Mouse (Mus musculus): ENCODE results near the gene H2-DMb2. TPM values are rescaled to one million over a fixed set of nuclear protein-coding genes. Genes with fewer than 3 reads are reported as not detected.

H2-DMb2 gene
- polyA plus RNA-seq (2015; fragmentation: Nextera tagmentation; extraction: Ambion mirVana), result 0.25 and 0.28 TPM in 2 replicates

DNA sequence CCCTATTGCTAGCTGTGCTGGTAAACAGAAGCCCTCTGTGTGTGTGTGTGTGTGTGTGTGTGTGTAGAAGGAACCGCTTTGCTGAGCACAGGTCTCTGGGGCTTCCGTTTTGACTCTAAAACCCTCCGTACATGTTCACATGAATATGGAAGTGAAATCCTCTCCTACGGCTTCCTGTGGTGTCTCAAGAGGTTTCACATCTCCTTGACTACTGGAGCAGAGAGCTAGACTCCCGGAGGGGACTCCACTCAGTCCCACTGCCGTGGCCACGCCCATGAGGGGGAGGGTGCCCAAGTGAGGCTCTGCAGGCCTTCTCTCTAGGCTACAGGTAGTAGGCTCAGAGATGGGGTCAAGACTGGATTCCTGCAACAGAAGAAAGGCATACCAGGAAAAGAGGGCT is at the start of gene H2-DMb2:
Gene H2-DMb2, plus strand, starts transcription at position 275 of the 400 bp plus-strand sequence.
- 30% methylated on average over 7 of the region's 7 CpGs for WGBS
- H3K36me3 ChIP-seq (ENCODE audit: control insufficient read depth, insufficient read depth, low read length), result no peaks in the 10 kb centered on the region
- H3K27me3 ChIP-seq (replicated peaks; ENCODE audit: control insufficient read depth, insufficient read depth, low read length), result peaks cover 28% of the 10 kb centered on the region
- H3K4me2 ChIP-seq (ENCODE audit: low read length), result no peak within 1 kb of the TSS
- H3K9me3 ChIP-seq (ENCODE audit: control insufficient read depth, low read length), result no peaks in the 10 kb centered on the region
- H3K4me3 ChIP-seq (ENCODE audit: low read length), result no peak within 1 kb of the TSS
- no peak for ATAC-seq
- H3K9ac ChIP-seq (ENCODE audit: low read depth, low read length), result no peak within 1 kb of the TSS
- peaks cover 12% of the 10 kb centered on the region for H3K4me1 ChIP-seq (ENCODE audit: control insufficient read depth, insufficient read depth, low read depth, low read length)
- no peak within 1 kb of the TSS for H3K27ac ChIP-seq (ENCODE audit: low read depth, low read length)

- no peak overlapping the region for H3K4me2 ChIP-seq (ENCODE audit: low read length)
- no peak overlapping the region for H3K4me3 ChIP-seq (ENCODE audit: low read length)
- no peaks in the 10 kb centered on the region for H3K9me3 ChIP-seq (ENCODE audit: control insufficient read depth, low read length)
- 87% methylated on average over 27 of the region's 27 CpGs for WGBS
- no peak for ATAC-seq
- H3K36me3 ChIP-seq (ENCODE audit: control insufficient read depth, insufficient read depth, low read length), result no peaks in the 10 kb centered on the region
- H3K4me1 ChIP-seq (ENCODE audit: control insufficient read depth, insufficient read depth, low read depth, low read length), result no peaks in the 10 kb centered on the region
- H3K9ac ChIP-seq (ENCODE audit: low read depth, low read length), result no peak overlapping the region
- H3K27ac ChIP-seq (ENCODE audit: low read depth, low read length), result no peak overlapping the region
- H3K27me3 ChIP-seq (replicated peaks; ENCODE audit: control insufficient read depth, insufficient read depth, low read length), result no peaks in the 10 kb centered on the region
Observed at GRCm38 (mm10) chr17:34094283-34095035, 48.6 kb upstream of the H2-DMb2 start.

GRCm38 (mm10) chr17:34096497-34097010 is 46.6 kb upstream of the H2-DMb2 start:
- Histone ChIP-seq H3K4me2 (ENCODE audit: low read length) (no peak overlapping the region), H3K27me3 (replicated peaks; ENCODE audit: control insufficient read depth, insufficient read depth, low read length) (no peaks in the 10 kb centered on the region), H3K4me1 (ENCODE audit: control insufficient read depth, insufficient read depth, low read depth, low read length) (peaks cover under 1% of the 10 kb centered on the region; the same call in 1 of the 2 replicates), H3K9me3 (ENCODE audit: control insufficient read depth, low read length) (no peaks in the 10 kb centered on the region), H3K4me3 (ENCODE audit: low read length) (no peak overlapping the region), H3K9ac (ENCODE audit: low read depth, low read length) (no peak overlapping the region), H3K36me3 (ENCODE audit: control insufficient read depth, insufficient read depth, low read length) (no peaks in the 10 kb centered on the region), H3K27ac (ENCODE audit: low read depth, low read length) (no peak overlapping the region)
- ATAC-seq, result no peak
- WGBS, result 68% methylated on average over 3 of the region's 3 CpGs

DNA sequence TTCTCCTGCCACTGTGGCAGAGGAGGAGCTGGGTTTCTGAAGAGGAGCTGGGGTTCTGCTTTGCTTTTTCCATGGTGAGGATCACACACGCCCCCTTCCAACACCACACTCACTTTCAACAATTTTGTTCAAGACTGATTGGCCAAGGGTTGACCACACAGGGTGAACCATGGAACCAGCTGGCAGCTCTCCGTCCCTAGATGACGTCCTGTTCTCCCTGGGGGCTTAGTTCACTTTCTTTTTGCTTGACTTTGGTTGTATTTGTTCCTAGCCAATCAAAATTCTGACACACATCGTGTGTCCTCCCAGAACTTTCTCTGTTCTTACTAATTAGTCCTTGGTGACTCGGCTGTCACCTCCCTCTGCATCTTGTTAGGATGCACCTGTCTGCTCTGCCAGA is 45.8 kb upstream of the H2-DMb2 start:
- Histone ChIP-seq H3K27me3 (replicated peaks; ENCODE audit: control insufficient read depth, insufficient read depth, low read length) (no peaks in the 10 kb centered on the region), H3K4me2 (ENCODE audit: low read length) (no peak overlapping the region), H3K9me3 (ENCODE audit: control insufficient read depth, low read length) (no peaks in the 10 kb centered on the region), H3K4me1 (ENCODE audit: control insufficient read depth, insufficient read depth, low read depth, low read length) (peaks cover 2% of the 10 kb centered on the region; the same call in 1 of the 2 replicates), H3K4me3 (ENCODE audit: low read length) (no peak overlapping the region), H3K9ac (ENCODE audit: low read depth, low read length) (no peak overlapping the region), H3K36me3 (ENCODE audit: control insufficient read depth, insufficient read depth, low read length) (no peaks in the 10 kb centered on the region), H3K27ac (ENCODE audit: low read depth, low read length) (no peak overlapping the region)
- ATAC-seq, result no peak
- WGBS, result 73% methylated on average over 5 of the region's 5 CpGs

GRCm38 (mm10) chr17:34098709-34099479 is 44.2 kb upstream of the H2-DMb2 start:
- peaks cover 2% of the 10 kb centered on the region; the same call in 1 of the 2 replicates for H3K4me1 ChIP-seq (ENCODE audit: control insufficient read depth, insufficient read depth, low read depth, low read length)
- no peak for ATAC-seq
- no peak overlapping the region for H3K4me2 ChIP-seq (ENCODE audit: low read length)
- no peak overlapping the region for H3K4me3 ChIP-seq (ENCODE audit: low read length)
- H3K9me3 ChIP-seq (ENCODE audit: control insufficient read depth, low read length), result no peaks in the 10 kb centered on the region
- no peak overlapping the region for H3K9ac ChIP-seq (ENCODE audit: low read depth, low read length)
- no peaks in the 10 kb centered on the region for H3K36me3 ChIP-seq (ENCODE audit: control insufficient read depth, insufficient read depth, low read length)
- WGBS, result 66% methylated on average over 10 of the region's 10 CpGs
- H3K27ac ChIP-seq (ENCODE audit: low read depth, low read length), result no peak overlapping the region
- no peaks in the 10 kb centered on the region for H3K27me3 ChIP-seq (replicated peaks; ENCODE audit: control insufficient read depth, insufficient read depth, low read length)

GRCm38 (mm10) chr17:34099531-34099930 is 43.6 kb upstream of the H2-DMb2 start:
- H3K4me1 ChIP-seq (ENCODE audit: control insufficient read depth, insufficient read depth, low read depth, low read length), result peaks cover 2% of the 10 kb centered on the region; the same call in 1 of the 2 replicates
- WGBS, result 44% methylated on average over 5 of the region's 5 CpGs
- no peak overlapping the region for H3K27ac ChIP-seq (ENCODE audit: low read depth, low read length)
- H3K9ac ChIP-seq (ENCODE audit: low read depth, low read length), result no peak overlapping the region
- H3K27me3 ChIP-seq (replicated peaks; ENCODE audit: control insufficient read depth, insufficient read depth, low read length), result no peaks in the 10 kb centered on the region
- H3K4me3 ChIP-seq (ENCODE audit: low read length), result no peak overlapping the region
- no peaks in the 10 kb centered on the region for H3K36me3 ChIP-seq (ENCODE audit: control insufficient read depth, insufficient read depth, low read length)
- ATAC-seq, result no peak
- no peak overlapping the region for H3K4me2 ChIP-seq (ENCODE audit: low read length)
- no peaks in the 10 kb centered on the region for H3K9me3 ChIP-seq (ENCODE audit: control insufficient read depth, low read length)

GRCm38 (mm10) chr17:34101185-34101584 is 41.9 kb upstream of the H2-DMb2 start:
- peaks cover 2% of the 10 kb centered on the region; the same call in 1 of the 2 replicates for H3K4me1 ChIP-seq (ENCODE audit: control insufficient read depth, insufficient read depth, low read depth, low read length)
- H3K9me3 ChIP-seq (ENCODE audit: control insufficient read depth, low read length), result peaks cover 2% of the 10 kb centered on the region; the same call in 1 of the 2 replicates
- ATAC-seq, result peak; percentile 6; the same call in 1 of the 2 replicates
- no peak overlapping the region for H3K27ac ChIP-seq (ENCODE audit: low read depth, low read length)
- no peak overlapping the region for H3K9ac ChIP-seq (ENCODE audit: low read depth, low read length)
- no peaks in the 10 kb centered on the region for H3K36me3 ChIP-seq (ENCODE audit: control insufficient read depth, insufficient read depth, low read length)
- 32% methylated on average over 5 of the region's 5 CpGs for WGBS
- H3K4me2 ChIP-seq (ENCODE audit: low read length), result no peak overlapping the region; the same call in 1 of the 2 replicates
- H3K27me3 ChIP-seq (replicated peaks; ENCODE audit: control insufficient read depth, insufficient read depth, low read length), result no peaks in the 10 kb centered on the region
- H3K4me3 ChIP-seq (ENCODE audit: low read length), result no peak overlapping the region

DNA sequence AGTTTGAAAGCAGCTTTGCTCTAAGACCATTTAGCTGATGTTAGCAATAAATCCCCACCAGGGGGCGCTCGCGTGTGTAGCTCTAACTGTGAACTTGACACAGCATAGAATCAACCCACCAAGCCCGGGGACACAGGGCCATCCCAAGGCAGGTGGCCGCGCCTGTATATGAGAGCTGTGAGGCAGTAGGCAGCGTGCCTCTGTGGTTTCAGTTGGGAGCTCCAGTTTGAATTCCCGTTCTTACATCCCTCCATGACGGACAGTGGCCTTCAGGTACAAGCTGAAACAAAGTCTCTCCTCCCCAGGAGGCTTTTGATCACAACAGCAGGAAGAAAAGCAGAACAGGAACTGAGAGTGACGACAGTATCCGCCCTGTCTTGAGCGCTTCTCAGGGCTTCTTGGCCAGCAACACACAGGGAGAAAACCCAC is 41.5 kb upstream of the H2-DMb2 start:
- 7% methylated on average over 12 of the region's 12 CpGs for WGBS
- H3K27me3 ChIP-seq (replicated peaks; ENCODE audit: control insufficient read depth, insufficient read depth, low read length), result no peaks in the 10 kb centered on the region
- H3K4me3 ChIP-seq (ENCODE audit: low read length), result peak overlapping the region; percentile 17; the same call in 1 of the 2 replicates
- no peak overlapping the region for H3K27ac ChIP-seq (ENCODE audit: low read depth, low read length)
- H3K36me3 ChIP-seq (ENCODE audit: control insufficient read depth, insufficient read depth, low read length), result no peaks in the 10 kb centered on the region
- peaks cover 2% of the 10 kb centered on the region; the same call in 1 of the 2 replicates for H3K9me3 ChIP-seq (ENCODE audit: control insufficient read depth, low read length)
- peak overlapping the region; percentile 48 for H3K4me2 ChIP-seq (ENCODE audit: low read length)
- H3K4me1 ChIP-seq (ENCODE audit: control insufficient read depth, insufficient read depth, low read depth, low read length), result peaks cover 2% of the 10 kb centered on the region; the same call in 1 of the 2 replicates
- peak; percentile 85 for ATAC-seq
- no peak overlapping the region for H3K9ac ChIP-seq (ENCODE audit: low read depth, low read length)

- Histone ChIP-seq H3K36me3 (ENCODE audit: control insufficient read depth, insufficient read depth, low read length) (no peaks in the 10 kb centered on the region), H3K9ac (ENCODE audit: low read depth, low read length) (no peak overlapping the region), H3K4me2 (ENCODE audit: low read length) (no peak overlapping the region), H3K4me1 (ENCODE audit: control insufficient read depth, insufficient read depth, low read depth, low read length) (peaks cover 2% of the 10 kb centered on the region; the same call in 1 of the 2 replicates), H3K27me3 (replicated peaks; ENCODE audit: control insufficient read depth, insufficient read depth, low read length) (no peaks in the 10 kb centered on the region), H3K27ac (ENCODE audit: low read depth, low read length) (no peak overlapping the region), H3K4me3 (ENCODE audit: low read length) (no peak overlapping the region), H3K9me3 (ENCODE audit: control insufficient read depth, low read length) (peaks cover 2% of the 10 kb centered on the region; the same call in 1 of the 2 replicates)
- WGBS, result 83% methylated on average over 6 of the region's 6 CpGs
- no peak for ATAC-seq
Observed at GRCm38 (mm10) chr17:34102831-34103230, 40.3 kb upstream of the H2-DMb2 start.

All from hindbrain, embryonic 16.5 days (tissue).